Mouse (Mus musculus) megakaryocyte progenitor cell, adult 5-6 weeks (primary cell): ENCODE measurements at regions not wholly inside any gene's neighbourhood (a gene's known extent, or its start where the extent isn't known, plus 50 kb on each side); places are given as distances from the start of the nearest gene placed in this dataset.

Experiments used
- ATAC-seq: replicated peaks from 2 replicates; pipeline ENCODE4 v1.8.0; 2016; ENCODE audit warnings: mild to moderate bottlenecking, moderate TSS enrichment, inconsistent platforms; ENCODE audit not compliant: poor library complexity

- no peak for ATAC-seq
Measured at GRCm38 (mm10) chr2:9267675-9268074, 613.4 kb upstream of the 4930412O13Rik start.

GRCm38 (mm10) chr2:9283441-9283840 is 597.6 kb upstream of the 4930412O13Rik start:
- ATAC-seq = no peak

GRCm38 (mm10) chr2:9285800-9286199 is 595.3 kb upstream of the 4930412O13Rik start:
- no peak for ATAC-seq

- ATAC-seq = no peak
Measured at GRCm38 (mm10) chr2:9287077-9287476, 594.0 kb upstream of the 4930412O13Rik start.

- ATAC-seq = no peak
Measured at GRCm38 (mm10) chr2:9287623-9288022, 593.4 kb upstream of the 4930412O13Rik start.

GRCm38 (mm10) chr2:9331630-9332352 is 549.3 kb upstream of the 4930412O13Rik start:
- no peak for ATAC-seq

- ATAC-seq = peak; percentile 87
Measured at GRCm38 (mm10) chr2:9348982-9349381, 532.1 kb upstream of the 4930412O13Rik start.

- ATAC-seq = peak; percentile 55
Measured at GRCm38 (mm10) chr2:9349994-9350393, 531.1 kb upstream of the 4930412O13Rik start.

GRCm38 (mm10) chr2:9352190-9352589 is 528.9 kb upstream of the 4930412O13Rik start:
- ATAC-seq = no peak

- ATAC-seq = no peak
Measured at GRCm38 (mm10) chr2:9360020-9360419, 521.0 kb upstream of the 4930412O13Rik start.

- ATAC-seq = 0 out of 2 replicates have a peak, but pooled peaks have one; percentile 29
Measured at GRCm38 (mm10) chr2:9367801-9368584, 513.1 kb upstream of the 4930412O13Rik start.

GRCm38 (mm10) chr2:9369572-9369971 is 511.5 kb upstream of the 4930412O13Rik start:
- no peak for ATAC-seq

- no peak for ATAC-seq
Measured at GRCm38 (mm10) chr2:9386566-9386965, 494.5 kb upstream of the 4930412O13Rik start.

GRCm38 (mm10) chr2:9388058-9388457 is 493.0 kb upstream of the 4930412O13Rik start:
- ATAC-seq = no peak

- no peak for ATAC-seq
Measured at GRCm38 (mm10) chr2:9395379-9395999, 485.6 kb upstream of the 4930412O13Rik start.

GRCm38 (mm10) chr2:9401461-9401860 is 479.6 kb upstream of the 4930412O13Rik start:
- ATAC-seq = no peak

GRCm38 (mm10) chr2:9402281-9402680 is 478.8 kb upstream of the 4930412O13Rik start:
- ATAC-seq = no peak

GRCm38 (mm10) chr2:9409075-9409474 is 472.0 kb upstream of the 4930412O13Rik start:
- ATAC-seq = no peak

GRCm38 (mm10) chr2:9422686-9423085 is 458.4 kb upstream of the 4930412O13Rik start:
- no peak for ATAC-seq

- no peak for ATAC-seq
Measured at GRCm38 (mm10) chr2:9423534-9423933, 457.5 kb upstream of the 4930412O13Rik start.

- ATAC-seq = no peak
Measured at GRCm38 (mm10) chr2:9433110-9433940, 447.7 kb upstream of the 4930412O13Rik start.
